Mouse (Mus musculus): ENCODE measurements at regions not wholly inside any gene's neighbourhood (a gene's known extent, or its start where the extent isn't known, plus 50 kb on each side); places are given as distances from the start of the nearest gene placed in this dataset.

- H3K27me3 ChIP-seq (ENCODE audit: control insufficient read depth, insufficient read depth, low read length) = no peaks in the 10 kb centered on the region
- DNase-seq (ENCODE audit: low spot score) (no peak), ATAC-seq (ENCODE audit: insufficient read depth, low read depth) (no peak)
- H3K9ac ChIP-seq (replicated peaks; ENCODE audit: low read depth, low read length) = no peak overlapping the region
- no peaks in the 10 kb centered on the region for H3K9me3 ChIP-seq (replicated peaks; ENCODE audit: control insufficient read depth, low read length)
- WGBS = 93% methylated on average over 3 of the region's 3 CpGs
- no peak overlapping the region for H3K4me2 ChIP-seq (ENCODE audit: low read depth, low read length)
- H3K4me1 ChIP-seq (ENCODE audit: control insufficient read depth, insufficient read depth) = no peaks in the 10 kb centered on the region
- TF ChIP-seq EP300 (IDR thresholded peaks at IDR 0.05; ENCODE audit: low read depth) (no peak), CTCF (IDR thresholded peaks at IDR 0.05; ENCODE audit: low read depth) (no peak)
- no peak overlapping the region for H3K27ac ChIP-seq (ENCODE audit: low read depth)
- H3K4me3 ChIP-seq (ENCODE audit: low read depth, low read length) = no peak overlapping the region
- H3K36me3 ChIP-seq (replicated peaks; ENCODE audit: control insufficient read depth, insufficient read depth, low read length) = no peaks in the 10 kb centered on the region
Observed at GRCm38 (mm10) chr10:122515698-122516097, 67.4 kb downstream of the Avpr1a start.

DNA sequence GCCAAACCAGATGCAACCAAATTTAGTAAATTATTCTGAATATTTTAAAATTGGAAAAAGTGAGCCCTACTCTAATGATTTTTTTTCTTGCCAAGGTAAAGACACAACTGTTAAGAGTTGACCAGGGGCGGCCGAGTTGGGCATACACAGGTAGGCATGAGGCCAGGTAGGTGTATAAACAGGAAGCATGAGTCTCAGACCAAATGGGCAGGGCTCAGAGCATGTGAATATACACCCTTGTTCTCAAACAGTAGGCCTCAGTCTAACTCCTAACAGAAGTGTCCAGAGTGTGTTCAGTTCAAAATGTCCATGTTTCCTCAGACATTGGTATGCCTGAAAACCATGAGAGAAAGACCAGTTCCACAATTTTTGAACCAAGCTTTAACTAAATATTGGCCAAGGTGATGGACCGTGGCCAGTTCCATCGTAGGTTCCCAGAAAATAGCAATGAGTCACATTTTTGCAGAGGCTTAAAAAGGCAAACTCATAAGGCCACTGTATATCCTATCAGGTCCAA, 71.0 kb downstream of the Avpr1a start:
- H3K36me3 ChIP-seq (replicated peaks; ENCODE audit: control insufficient read depth, insufficient read depth, low read length) = no peaks in the 10 kb centered on the region
- no peak overlapping the region for H3K27ac ChIP-seq (ENCODE audit: low read depth)
- H3K4me2 ChIP-seq (ENCODE audit: low read depth, low read length) = no peak overlapping the region
- H3K4me1 ChIP-seq (ENCODE audit: control insufficient read depth, insufficient read depth) = no peaks in the 10 kb centered on the region
- 85% methylated on average over 4 of the region's 4 CpGs for WGBS
- no peaks in the 10 kb centered on the region for H3K27me3 ChIP-seq (ENCODE audit: control insufficient read depth, insufficient read depth, low read length)
- TF ChIP-seq CTCF (IDR thresholded peaks at IDR 0.05; ENCODE audit: low read depth) (no peak), EP300 (IDR thresholded peaks at IDR 0.05; ENCODE audit: low read depth) (no peak)
- ATAC-seq (ENCODE audit: insufficient read depth, low read depth) = no peak
- no peak for DNase-seq (ENCODE audit: low spot score)
- H3K9ac ChIP-seq (replicated peaks; ENCODE audit: low read depth, low read length) = no peak overlapping the region
- no peaks in the 10 kb centered on the region for H3K9me3 ChIP-seq (replicated peaks; ENCODE audit: control insufficient read depth, low read length)
- no peak overlapping the region for H3K4me3 ChIP-seq (ENCODE audit: low read depth, low read length)

- no peaks in the 10 kb centered on the region for H3K36me3 ChIP-seq (replicated peaks; ENCODE audit: control insufficient read depth, insufficient read depth, low read length)
- ATAC-seq (ENCODE audit: insufficient read depth, low read depth) (no peak), DNase-seq (ENCODE audit: low spot score) (no peak)
- H3K27ac ChIP-seq (ENCODE audit: low read depth) = no peak overlapping the region
- no peaks in the 10 kb centered on the region for H3K4me1 ChIP-seq (ENCODE audit: control insufficient read depth, insufficient read depth)
- H3K4me3 ChIP-seq (ENCODE audit: low read depth, low read length) = no peak overlapping the region
- H3K27me3 ChIP-seq (ENCODE audit: control insufficient read depth, insufficient read depth, low read length) = no peaks in the 10 kb centered on the region
- no peak overlapping the region for H3K9ac ChIP-seq (replicated peaks; ENCODE audit: low read depth, low read length)
- no peak overlapping the region for H3K4me2 ChIP-seq (ENCODE audit: low read depth, low read length)
- 82% methylated on average over 7 of the region's 7 CpGs for WGBS
- TF ChIP-seq EP300 (IDR thresholded peaks at IDR 0.05; ENCODE audit: low read depth) (no peak), CTCF (IDR thresholded peaks at IDR 0.05; ENCODE audit: low read depth) (no peak)
- H3K9me3 ChIP-seq (replicated peaks; ENCODE audit: control insufficient read depth, low read length) = no peaks in the 10 kb centered on the region
Observed at GRCm38 (mm10) chr10:122519981-122520380, 71.7 kb downstream of the Avpr1a start.

DNA sequence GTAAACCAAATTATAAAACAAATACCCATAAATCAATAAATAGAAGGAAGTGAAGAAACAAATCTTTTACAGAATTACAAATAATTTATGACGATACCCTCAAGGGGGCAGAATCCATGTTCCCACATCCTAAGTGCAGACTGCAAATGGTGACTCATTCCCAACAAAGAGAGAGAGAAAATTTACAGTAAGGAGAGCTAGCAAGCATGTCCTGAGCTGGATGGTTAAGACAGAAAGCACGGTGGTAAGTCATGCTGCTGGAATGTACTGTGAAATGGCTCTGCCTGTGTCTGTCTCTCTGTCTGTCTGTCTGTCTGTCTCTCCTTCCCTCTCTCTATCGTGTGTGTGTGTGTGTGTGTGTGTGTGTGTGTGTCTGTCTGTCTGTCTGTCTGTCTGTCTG, 74.3 kb downstream of the Avpr1a start:
- no peak for ATAC-seq (ENCODE audit: insufficient read depth, low read depth)
- TF ChIP-seq EP300 (IDR thresholded peaks at IDR 0.05; ENCODE audit: low read depth) (no peak), CTCF (IDR thresholded peaks at IDR 0.05; ENCODE audit: low read depth) (no peak)
- WGBS = 47% methylated on average over 3 of the region's 3 CpGs

GRCm38 (mm10) chr10:122525360-122525759, 77.1 kb downstream of the Avpr1a start:
- 41% methylated on average over 7 of the region's 7 CpGs for WGBS
- DNase-seq (ENCODE audit: low spot score) (no peak), ATAC-seq (ENCODE audit: insufficient read depth, low read depth) (no peak)

More for the DNA sequence above, 74.3 kb downstream of the Avpr1a start:
- Histone ChIP-seq H3K4me3 (ENCODE audit: low read depth, low read length) (no peak overlapping the region), H3K9me3 (replicated peaks; ENCODE audit: control insufficient read depth, low read length) (no peaks in the 10 kb centered on the region), H3K9ac (replicated peaks; ENCODE audit: low read depth, low read length) (no peak overlapping the region), H3K4me2 (ENCODE audit: low read depth, low read length) (no peak overlapping the region), H3K4me1 (ENCODE audit: control insufficient read depth, insufficient read depth) (no peaks in the 10 kb centered on the region), H3K27me3 (ENCODE audit: control insufficient read depth, insufficient read depth, low read length) (no peaks in the 10 kb centered on the region), H3K27ac (ENCODE audit: low read depth) (no peak overlapping the region), H3K36me3 (replicated peaks; ENCODE audit: control insufficient read depth, insufficient read depth, low read length) (no peaks in the 10 kb centered on the region)
- no peak for DNase-seq (ENCODE audit: low spot score)

DNA sequence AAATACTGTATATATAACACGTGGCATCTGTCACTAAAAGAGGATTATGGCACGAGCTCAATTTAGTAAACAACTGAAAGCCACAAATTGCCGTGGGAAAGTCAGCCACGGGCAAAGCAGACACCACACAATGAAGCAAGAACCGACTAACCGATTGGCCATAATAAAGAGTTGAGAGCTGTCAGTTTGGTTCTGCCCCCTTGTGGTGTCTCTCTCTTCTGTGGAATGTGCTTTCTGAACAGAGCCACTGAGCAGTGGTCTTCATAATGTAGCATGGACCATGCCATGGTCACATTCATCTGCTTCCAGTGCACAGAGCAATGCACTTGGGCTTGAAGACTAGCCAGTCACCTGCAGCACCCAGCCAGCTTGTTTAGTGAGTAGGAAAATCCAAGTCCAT, 77.5 kb downstream of the Avpr1a start:
- no peaks in the 10 kb centered on the region for H3K4me1 ChIP-seq (ENCODE audit: control insufficient read depth, insufficient read depth)
- ATAC-seq (ENCODE audit: insufficient read depth, low read depth) = no peak
- TF ChIP-seq EP300 (IDR thresholded peaks at IDR 0.05; ENCODE audit: low read depth) (no peak), CTCF (IDR thresholded peaks at IDR 0.05; ENCODE audit: low read depth) (peak; percentile 22)

More at GRCm38 (mm10) chr10:122525360-122525759, 77.1 kb downstream of the Avpr1a start:
- H3K4me2 ChIP-seq (ENCODE audit: low read depth, low read length) = no peak overlapping the region
- no peak overlapping the region for H3K27ac ChIP-seq (ENCODE audit: low read depth)
- no peaks in the 10 kb centered on the region for H3K27me3 ChIP-seq (ENCODE audit: control insufficient read depth, insufficient read depth, low read length)
- H3K9ac ChIP-seq (replicated peaks; ENCODE audit: low read depth, low read length) = no peak overlapping the region
- H3K4me1 ChIP-seq (ENCODE audit: control insufficient read depth, insufficient read depth) = no peaks in the 10 kb centered on the region
- no peak overlapping the region for H3K4me3 ChIP-seq (ENCODE audit: low read depth, low read length)
- TF ChIP-seq EP300 (IDR thresholded peaks at IDR 0.05; ENCODE audit: low read depth) = no peak
- TF ChIP-seq CTCF (IDR thresholded peaks at IDR 0.05; ENCODE audit: low read depth) = no peak
- H3K9me3 ChIP-seq (replicated peaks; ENCODE audit: control insufficient read depth, low read length) = no peaks in the 10 kb centered on the region
- H3K36me3 ChIP-seq (replicated peaks; ENCODE audit: control insufficient read depth, insufficient read depth, low read length) = no peaks in the 10 kb centered on the region

More for the DNA sequence above, 77.5 kb downstream of the Avpr1a start:
- Histone ChIP-seq H3K4me3 (ENCODE audit: low read depth, low read length) (no peak overlapping the region), H3K27me3 (ENCODE audit: control insufficient read depth, insufficient read depth, low read length) (no peaks in the 10 kb centered on the region), H3K27ac (ENCODE audit: low read depth) (no peak overlapping the region), H3K36me3 (replicated peaks; ENCODE audit: control insufficient read depth, insufficient read depth, low read length) (no peaks in the 10 kb centered on the region), H3K9ac (replicated peaks; ENCODE audit: low read depth, low read length) (no peak overlapping the region), H3K9me3 (replicated peaks; ENCODE audit: control insufficient read depth, low read length) (no peaks in the 10 kb centered on the region), H3K4me2 (ENCODE audit: low read depth, low read length) (no peak overlapping the region)
- 76% methylated on average over 6 of the region's 6 CpGs for WGBS
- DNase-seq (ENCODE audit: low spot score) = no peak

All from heart, postnatal 0 days (tissue).